Mouse (Mus musculus) CH12.LX (cell line): Measurements from ENCODE around the gene Uqcrh. TPM values are rescaled to one million over a fixed set of nuclear protein-coding genes. Genes with fewer than 3 reads are reported as not detected.

Experiments
- DNase-seq: peaks from one replicate; pipeline ENCODE4 v3.0.0-alpha.2; 2013; ENCODE audit errors: extremely low read depth
- H3K27ac ChIP-seq: 2 replicates; pipeline ENCODE4 v1.5.1; 2012; ENCODE audit warnings: low read depth, mild to moderate bottlenecking, control low read depth, moderate library complexity; ENCODE audit not compliant: insufficient read depth
- H3K27me3 ChIP-seq: replicated peaks from 2 replicates; pipeline ENCODE3; 2012; ENCODE audit warnings: inconsistent platforms
- H3K36me3 ChIP-seq, 2 experiments: replicated peaks in 1 of 2; 2 replicates each; pipeline versions ENCODE3 to v1.6.1; 2012; ENCODE audit warnings: inconsistent platforms in 1 of 2, low read length in 1 of 2, mild to moderate bottlenecking in 1 of 2, mixed read lengths in 1 of 2, moderate library complexity in 1 of 2; ENCODE audit not compliant: control insufficient read depth in 1 of 2, insufficient read depth in 1 of 2
- H3K4me1 ChIP-seq, 2 experiments: 2 replicates each; pipeline ENCODE4 v1.6.1; 2012; ENCODE audit warnings: inconsistent platforms in 1 of 2, moderate library complexity in 1 of 2; ENCODE audit not compliant: insufficient read depth in 2 of 2, control insufficient read depth in 1 of 2
- H3K4me2 ChIP-seq: 2 replicates; pipeline ENCODE4 v1.6.1; 2012; ENCODE audit warnings: low read depth, mild to moderate bottlenecking, control low read depth; ENCODE audit not compliant: poor library complexity, insufficient read depth, severe bottlenecking
- H3K4me3 ChIP-seq, 3 experiments: fragments of 150-350 bp in 1 of 3; sonication (generic) in 1 of 3; replicated peaks in 1 of 3; 2 replicates each; pipeline versions ENCODE3 to v1.5.1; 2011 to 2012; ENCODE audit warnings: low read depth in 2 of 3, low read length in 2 of 3, mild to moderate bottlenecking in 2 of 3, moderate library complexity in 2 of 3, control low read depth in 1 of 3, improper control_type of control experiment in 1 of 3, inconsistent platforms in 1 of 3, mixed read lengths in 1 of 3; ENCODE audit not compliant: poor library complexity in 1 of 3
- H3K79me2 ChIP-seq: replicated peaks from 2 replicates; pipeline ENCODE4 v1.6.1; 2012; ENCODE audit warnings: mild to moderate bottlenecking, moderate library complexity; ENCODE audit not compliant: control insufficient read depth, poor library complexity, insufficient read depth, severe bottlenecking; ENCODE audit errors: extremely low read depth
- H3K9ac ChIP-seq: 2 replicates; pipeline ENCODE4 v1.6.1; 2012; ENCODE audit warnings: low read depth, mild to moderate bottlenecking, control low read depth, moderate library complexity; ENCODE audit not compliant: insufficient read depth
- H3K9me3 ChIP-seq: replicated peaks from 2 replicates; pipeline ENCODE3; 2012; ENCODE audit warnings: low read length, inconsistent platforms, mixed read lengths
- CHD1 ChIP-seq: IDR thresholded peaks from 2 replicates; pipeline ENCODE4 v1.6.1; 2012; ENCODE audit warnings: low read depth, low read length, improper control_type of control experiment, inconsistent platforms
- CHD2 ChIP-seq: IDR thresholded peaks from 2 replicates; pipeline ENCODE4 v1.6.1; 2011; ENCODE audit warnings: low read length, improper control_type of control experiment
- EP300 ChIP-seq: IDR thresholded peaks from 2 replicates; pipeline ENCODE4 v1.6.1; 2011; ENCODE audit warnings: low read length, improper control_type of control experiment
- ETS1 ChIP-seq: conservative IDR thresholded peaks from 2 replicates; pipeline ENCODE4 v1.6.1; 2012; ENCODE audit warnings: low read depth, mild to moderate bottlenecking, inconsistent platforms, low read length, improper control_type of control experiment, moderate library complexity
- GABPA ChIP-seq: IDR thresholded peaks from 2 replicates; pipeline ENCODE4 v1.6.1; 2012; ENCODE audit warnings: low read depth, low read length, improper control_type of control experiment, inconsistent platforms; ENCODE audit not compliant: insufficient replicate concordance
- JUN ChIP-seq: IDR thresholded peaks from 2 replicates; pipeline ENCODE4 v1.6.1; 2011; ENCODE audit warnings: low read depth, mild to moderate bottlenecking, low read length, improper control_type of control experiment, moderate library complexity; ENCODE audit not compliant: insufficient read depth
- JUND ChIP-seq: conservative IDR thresholded peaks from 2 replicates; pipeline ENCODE4 v1.6.1; 2011; ENCODE audit warnings: low read depth, low read length, improper control_type of control experiment
- MAX ChIP-seq: IDR thresholded peaks from 2 replicates; pipeline ENCODE4 v1.6.1; 2011; ENCODE audit warnings: low read length, improper control_type of control experiment
- MAZ ChIP-seq: IDR thresholded peaks from 2 replicates; pipeline ENCODE4 v1.6.1; 2012; ENCODE audit warnings: low read depth, mild to moderate bottlenecking, inconsistent platforms, low read length, improper control_type of control experiment, moderate library complexity
- MEF2A ChIP-seq: IDR thresholded peaks from 2 replicates; pipeline ENCODE4 v1.6.1; 2014; ENCODE audit warnings: low read depth, mild to moderate bottlenecking, inconsistent platforms, low read length, improper control_type of control experiment, borderline replicate concordance
- MXI1 ChIP-seq: IDR thresholded peaks from 2 replicates; pipeline ENCODE4 v1.6.1; 2011; ENCODE audit warnings: mild to moderate bottlenecking, low read depth, low read length, improper control_type of control experiment
- MYC ChIP-seq: IDR thresholded peaks from 2 replicates; pipeline ENCODE4 v1.6.1; 2011; ENCODE audit warnings: low read depth, mild to moderate bottlenecking, improper control_type of control experiment, low read length
- PAX5 ChIP-seq: IDR thresholded peaks from 2 replicates; pipeline ENCODE4 v1.6.1; 2012; ENCODE audit warnings: low read length, inconsistent platforms, mixed read lengths
- POLR2A ChIP-seq: IDR thresholded peaks from 2 replicates; pipeline ENCODE4 v1.6.1; 2011; ENCODE audit warnings: low read depth, mild to moderate bottlenecking, improper control_type of control experiment, low read length
- POLR2AphosphoS2 ChIP-seq: IDR thresholded peaks from 2 replicates; pipeline ENCODE4 v1.6.1; 2011; ENCODE audit warnings: low read depth, low read length, improper control_type of control experiment
- RCOR1 ChIP-seq: conservative IDR thresholded peaks from 2 replicates; pipeline ENCODE4 v1.6.1; 2012; ENCODE audit warnings: low read depth, mild to moderate bottlenecking, inconsistent platforms, low read length, improper control_type of control experiment
- SIN3A ChIP-seq: IDR thresholded peaks from 2 replicates; pipeline ENCODE4 v1.6.1; 2012; ENCODE audit warnings: low read length, improper control_type of control experiment, inconsistent platforms
- TBP ChIP-seq: conservative IDR thresholded peaks from 2 replicates; pipeline ENCODE4 v1.6.1; 2011; ENCODE audit warnings: low read depth, low read length, improper control_type of control experiment
- UBTF ChIP-seq: IDR thresholded peaks from 2 replicates; pipeline ENCODE4 v1.6.1; 2012; ENCODE audit warnings: low read depth, mild to moderate bottlenecking, inconsistent platforms, low read length, improper control_type of control experiment, moderate library complexity
- USF1 ChIP-seq: IDR thresholded peaks from 2 replicates; pipeline ENCODE4 v1.6.1; 2014; ENCODE audit warnings: low read depth, mild to moderate bottlenecking, inconsistent platforms, low read length, improper control_type of control experiment
- ZC3H11A ChIP-seq: IDR thresholded peaks from 2 replicates; pipeline ENCODE4 v1.6.1; 2012; ENCODE audit warnings: low read depth, mild to moderate bottlenecking, inconsistent platforms, low read length, improper control_type of control experiment
- ZMIZ1 ChIP-seq: IDR thresholded peaks from 2 replicates; pipeline ENCODE4 v1.6.1; 2012; ENCODE audit warnings: low read depth, mild to moderate bottlenecking, inconsistent platforms, low read length, improper control_type of control experiment
- dilution Hi-C: fragments of 300-500 bp; cut with MboI; formaldehyde crosslinking; loops from 2 replicates; pipeline ENCODE4 v1.14.3; 2020; ENCODE audit warnings: low sequenced_read_pairs; ENCODE audit not compliant: extremely low pct_unique_long_range_greater_than_20kb, extremely low pct_ligation_motif_present
- in situ Hi-C: fragments of 300-500 bp; cut with MboI; formaldehyde crosslinking; loops from 3 replicates; pipeline ENCODE4 v1.14.3; 2019; ENCODE audit warnings: low sequenced_read_pairs, low pct_ligation_motif_present, low pct_unique_long_range_greater_than_20kb, mixed read lengths
- polyA plus RNA-seq: library from polyadenylated mRNA; unstranded; fragments of >175 nt; gene quantifications from 2 replicates; pipeline ENCODE4 v1.2.1, GENCODE M21; 2012; ENCODE audit warnings: low read depth; ENCODE audit not compliant: insufficient read length
- total RNA-seq, 2 experiments: library from RNA; depleted of rRNA; stranded (reverse); fragments of 300-350 nt in 1 of 2; fragments of >200 nt in 1 of 2; gene quantifications; 2 replicates each; pipeline ENCODE4 v1.2.3; 2012 to 2014

The Uqcrh gene
- total and polyA plus RNA-seq, 3 experiments = 264 to 717 (median 293) TPM

DNA sequence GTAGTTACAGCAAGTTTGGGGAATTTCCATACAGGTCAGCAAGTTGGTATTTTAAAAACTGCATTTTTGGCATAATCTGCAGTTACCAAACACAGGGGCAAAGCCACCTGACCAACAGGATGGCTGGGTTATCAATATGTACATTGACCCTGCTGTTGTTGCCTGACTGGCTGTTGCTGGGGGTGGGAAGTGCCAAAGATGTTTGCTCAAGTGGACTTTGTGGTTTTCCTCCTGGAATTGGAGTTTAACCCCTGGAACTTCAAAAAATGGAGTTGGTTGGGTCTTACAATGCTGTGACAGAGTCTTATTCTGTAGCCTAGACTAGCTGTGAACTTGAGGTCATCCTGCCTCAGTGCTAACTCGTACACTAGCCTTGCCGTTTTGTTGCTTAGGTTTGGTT is 34.4 kb downstream of the Uqcrh start:
- Histone ChIP-seq H3K9ac (no peak overlapping the region), H3K27me3 (no peaks in the 10 kb centered on the region), H3K4me1 (peaks cover 0 to 4% of the 10 kb centered on the region in 2 experiments; a peak in 2 of 4 replicates), H3K4me2 (no peak overlapping the region), H3K36me3 (peaks cover 42 to 74% of the 10 kb centered on the region in 2 experiments), H3K79me2 (no peaks in the 10 kb centered on the region), H3K27ac (no peak overlapping the region), H3K4me3 (no peak overlapping the region), H3K9me3 (no peaks in the 10 kb centered on the region)
- TF ChIP-seq MAZ (no peak), JUN (no peak), RCOR1 (no peak), UBTF (no peak), ZMIZ1 (no peak), MXI1 (no peak), GABPA (no peak), POLR2AphosphoS2 (no peak), EP300 (no peak), ZC3H11A (no peak)
- no peak for DNase-seq
- dilution Hi-C loops (no loop called here), in situ Hi-C loops (no loop called here)

DNA sequence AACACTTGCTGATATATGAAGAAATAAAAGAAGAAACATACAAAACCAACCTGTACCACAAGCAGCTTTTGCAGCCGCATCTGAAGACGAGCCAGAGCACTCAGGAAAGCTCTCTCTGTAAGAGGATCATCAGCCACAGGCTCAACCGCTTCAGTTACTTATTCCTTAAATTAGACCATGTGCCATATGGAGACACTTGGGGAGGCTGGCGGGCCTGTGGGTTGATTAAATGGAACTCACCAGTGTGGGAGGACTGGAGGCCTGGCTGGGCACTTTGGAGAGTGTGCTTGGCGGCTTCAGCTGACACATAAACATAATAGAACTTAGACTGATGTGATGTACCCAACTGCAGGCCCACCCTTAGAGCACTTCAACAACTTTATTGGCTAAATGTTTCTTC is 41.5 kb downstream of the Uqcrh start:
- Histone ChIP-seq H3K4me3 (no peak overlapping the region), H3K36me3 (peaks cover 36 to 68% of the 10 kb centered on the region in 2 experiments), H3K9ac (no peak overlapping the region), H3K27me3 (no peaks in the 10 kb centered on the region), H3K4me1 (no peaks in the 10 kb centered on the region), H3K27ac (no peak overlapping the region)
- TF ChIP-seq MAX = no peak
- no peak for TF ChIP-seq MEF2A
- no peak for TF ChIP-seq UBTF
- TF ChIP-seq GABPA = no peak
- no peak for TF ChIP-seq RCOR1
- TF ChIP-seq, all 38 proteins: peak for 0
- Histone ChIP-seq H3K79me2 (no peaks in the 10 kb centered on the region), H3K9me3 (no peaks in the 10 kb centered on the region), H3K4me2 (no peak overlapping the region)
- in situ Hi-C loops (no loop called here), dilution Hi-C loops (no loop called here)
- DNase-seq = no peak

DNA sequence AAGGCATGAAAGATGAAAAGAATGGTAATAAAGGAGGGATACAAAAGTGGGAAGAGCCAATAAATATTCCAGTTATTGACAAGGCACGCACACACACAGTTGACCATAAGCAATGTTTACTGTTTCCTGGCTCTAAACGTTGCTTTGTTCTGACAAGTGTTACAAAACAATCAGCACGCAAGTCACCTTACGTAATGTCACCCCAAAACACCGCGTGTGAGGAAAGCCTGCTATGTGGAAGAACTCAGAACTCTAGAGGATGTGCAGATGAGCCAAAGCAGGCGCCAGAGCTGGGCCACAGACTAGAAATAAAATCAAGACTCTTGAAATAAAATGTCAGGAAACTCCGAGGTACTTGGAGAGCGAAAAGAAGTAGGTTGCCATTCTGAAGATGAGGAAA is 42.0 kb downstream of the Uqcrh start:
- no peaks in the 10 kb centered on the region for H3K27me3 ChIP-seq
- dilution Hi-C loops (no loop called here), in situ Hi-C loops (no loop called here)
- no peak for DNase-seq
- no peaks in the 10 kb centered on the region for H3K79me2 ChIP-seq
- no peak overlapping the region for H3K27ac ChIP-seq
- peaks cover 35 to 64% of the 10 kb centered on the region in 2 experiments for H3K36me3 ChIP-seq
- H3K4me2 ChIP-seq = no peak overlapping the region
- H3K9me3 ChIP-seq = no peaks in the 10 kb centered on the region
- no peak overlapping the region for H3K9ac ChIP-seq
- H3K4me3 ChIP-seq = no peak overlapping the region
- TF ChIP-seq EP300 = no peak
- no peak for TF ChIP-seq JUND
- TF ChIP-seq TBP = no peak
- no peak for TF ChIP-seq MXI1
- no peak for TF ChIP-seq POLR2A
- no peak for TF ChIP-seq CHD2
- TF ChIP-seq PAX5 = no peak
- TF ChIP-seq SIN3A = no peak
- no peak for TF ChIP-seq JUN
- no peak for TF ChIP-seq USF1
- no peak for TF ChIP-seq MYC
- TF ChIP-seq CHD1 = no peak
- TF ChIP-seq ETS1 = no peak
- no peaks in the 10 kb centered on the region for H3K4me1 ChIP-seq
